Mouse (Mus musculus): ENCODE measurements around the gene Tmem258. TPM values are rescaled to one million over a fixed set of nuclear protein-coding genes. Genes with fewer than 3 reads are reported as not detected.
"Not testable (repeated sequence)": the region's sequence is repeated elsewhere in the genome, so short reads cannot be mapped to it uniquely, and the experiment has no call there.

Tmem258 gene
- total RNA-seq (2012; rRNA removed) = 440 and 455 TPM in 2 replicates

GRCm38 (mm10) chr19:10203848-10204615, at the start of gene Tmem258, which contains the start of gene Fen1:
Gene Tmem258 (plus strand): TSS chr19:10204014.
Gene Fen1 (minus strand): TSS chr19:10204169.
- peak within 1 kb of the TSS; percentile 70 to 95 for H3K4me3 ChIP-seq (ENCODE audit: insufficient read depth in 1 of 2, low read depth in 1 of 2, low read length in 2 of 2, poor library complexity in 1 of 2, severe bottlenecking in 1 of 2)
- H3K9ac ChIP-seq (ENCODE audit: insufficient read depth, low read depth, low read length, poor library complexity, severe bottlenecking) = peak within 1 kb of the TSS; percentile 99
- no peaks in the 10 kb centered on the region for H3K9me3 ChIP-seq (ENCODE audit: control insufficient read depth, insufficient read depth, low read depth, low read length)
- H3K27ac ChIP-seq (ENCODE audit: insufficient read depth, low read depth, low read length, poor library complexity, severe bottlenecking) = peak within 1 kb of the TSS; percentile 89
- H3K36me3 ChIP-seq (ENCODE audit: control insufficient read depth, insufficient read depth, low read length, poor library complexity, severe bottlenecking) = peaks cover 43% of the 10 kb centered on the region
- in situ Hi-C loops (cut with MboI; ENCODE audit: low sequenced_read_pairs in 2 of 2, unreplicated experiment in 2 of 2) = no loop called here
- TF ChIP-seq HCFC1 (IDR thresholded peaks at IDR 0.05; ENCODE audit: borderline replicate concordance, insufficient read depth, low read length) = peak; percentile 96
- TF ChIP-seq CHD2 (IDR thresholded peaks at IDR 0.05; ENCODE audit: low read depth, low read length) = no peak
- no peaks in the 10 kb centered on the region; a peak in 2 of 4 replicates for H3K4me1 ChIP-seq (ENCODE audit: control insufficient read depth in 2 of 2, insufficient read depth in 2 of 2, low read length in 2 of 2, poor library complexity in 1 of 2)
- DNase-seq (ENCODE audit: low read depth, low spot score) = peak; percentile 75

DNA sequence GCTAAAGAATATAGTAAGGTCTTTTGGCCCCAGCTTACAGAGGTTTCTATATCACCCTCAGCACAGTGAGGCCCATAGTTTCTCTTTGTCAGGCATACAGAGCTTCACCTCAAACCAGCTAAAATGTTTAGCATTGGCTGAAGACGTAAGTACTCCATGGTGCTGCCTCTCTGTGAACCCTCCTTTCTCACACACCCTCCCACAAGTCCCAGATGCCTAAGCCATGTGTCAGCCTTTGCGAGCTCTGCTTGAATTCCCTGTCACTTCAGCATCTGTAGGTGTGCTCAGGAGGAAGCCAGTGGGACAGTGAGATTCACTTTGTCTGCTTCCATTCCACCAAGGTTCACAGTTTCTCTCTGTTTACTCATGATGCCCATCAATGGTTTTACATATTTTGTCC, 46.1 kb upstream of the Tmem258 start:
- Histone ChIP-seq H3K4me3 (ENCODE audit: insufficient read depth in 1 of 2, low read depth in 1 of 2, low read length in 2 of 2, poor library complexity in 1 of 2, severe bottlenecking in 1 of 2) (no peak overlapping the region), H3K9ac (ENCODE audit: insufficient read depth, low read depth, low read length, poor library complexity, severe bottlenecking) (no peak overlapping the region), H3K36me3 (ENCODE audit: control insufficient read depth, insufficient read depth, low read length, poor library complexity, severe bottlenecking) (no peaks in the 10 kb centered on the region), H3K9me3 (ENCODE audit: control insufficient read depth, insufficient read depth, low read depth, low read length) (no peaks in the 10 kb centered on the region), H3K27ac (ENCODE audit: insufficient read depth, low read depth, low read length, poor library complexity, severe bottlenecking) (no peak overlapping the region), H3K4me1 (ENCODE audit: control insufficient read depth in 2 of 2, insufficient read depth in 2 of 2, low read length in 2 of 2, poor library complexity in 1 of 2) (no peaks in the 10 kb centered on the region)
- in situ Hi-C loops (cut with MboI; ENCODE audit: low sequenced_read_pairs in 2 of 2, unreplicated experiment in 2 of 2) = no loop called here
- TF ChIP-seq ZNF384 (IDR thresholded peaks at IDR 0.05; ENCODE audit: low read depth, low read length) (no peak), MAFK (IDR thresholded peaks at IDR 0.05; ENCODE audit: insufficient read depth, low read depth, low read length) (no peak), ZC3H11A (IDR thresholded peaks at IDR 0.05; ENCODE audit: borderline replicate concordance, low read depth, low read length) (no peak)
- no peak for DNase-seq (ENCODE audit: low read depth, low spot score)

DNA sequence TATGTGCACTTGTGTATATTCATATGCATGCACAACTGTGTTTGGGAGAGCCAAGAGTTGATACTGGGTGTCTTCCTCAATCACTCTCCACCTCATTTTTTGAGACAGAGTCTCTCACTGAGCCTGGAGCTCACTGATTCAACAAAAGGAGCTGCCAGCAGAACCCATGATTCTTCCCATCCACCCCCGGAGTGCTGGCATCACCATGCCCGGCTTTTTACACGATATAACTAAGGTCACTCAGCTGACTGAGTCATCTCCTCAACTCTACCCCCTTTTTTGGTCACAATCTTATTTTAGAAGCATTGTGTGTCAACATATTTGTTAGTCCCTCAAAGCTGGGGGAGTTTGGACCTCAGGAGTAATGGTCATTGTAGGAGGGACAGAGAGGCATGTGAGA, 39.9 kb upstream of the Tmem258 start:
- Histone ChIP-seq H3K9ac (ENCODE audit: insufficient read depth, low read depth, low read length, poor library complexity, severe bottlenecking) (no peak overlapping the region), H3K4me1 (ENCODE audit: control insufficient read depth in 2 of 2, insufficient read depth in 2 of 2, low read length in 2 of 2, poor library complexity in 1 of 2) (peaks cover 0 to 2% of the 10 kb centered on the region in 2 experiments; a peak in 1 of 4 replicates), H3K36me3 (ENCODE audit: control insufficient read depth, insufficient read depth, low read length, poor library complexity, severe bottlenecking) (no peaks in the 10 kb centered on the region), H3K4me3 (ENCODE audit: insufficient read depth in 1 of 2, low read depth in 1 of 2, low read length in 2 of 2, poor library complexity in 1 of 2, severe bottlenecking in 1 of 2) (no peak overlapping the region), H3K9me3 (ENCODE audit: control insufficient read depth, insufficient read depth, low read depth, low read length) (no peaks in the 10 kb centered on the region), H3K27ac (ENCODE audit: insufficient read depth, low read depth, low read length, poor library complexity, severe bottlenecking) (no peak overlapping the region)
- TF ChIP-seq ZNF384 (IDR thresholded peaks at IDR 0.05; ENCODE audit: low read depth, low read length) (no peak), MAFK (IDR thresholded peaks at IDR 0.05; ENCODE audit: insufficient read depth, low read depth, low read length) (no peak), HCFC1 (IDR thresholded peaks at IDR 0.05; ENCODE audit: borderline replicate concordance, insufficient read depth, low read length) (no peak), CHD2 (IDR thresholded peaks at IDR 0.05; ENCODE audit: low read depth, low read length) (no peak), ZC3H11A (IDR thresholded peaks at IDR 0.05; ENCODE audit: borderline replicate concordance, low read depth, low read length) (no peak)
- in situ Hi-C loops (cut with MboI; ENCODE audit: low sequenced_read_pairs in 2 of 2, unreplicated experiment in 2 of 2) = no loop called here
- no peak for DNase-seq (ENCODE audit: low read depth, low spot score)

DNA sequence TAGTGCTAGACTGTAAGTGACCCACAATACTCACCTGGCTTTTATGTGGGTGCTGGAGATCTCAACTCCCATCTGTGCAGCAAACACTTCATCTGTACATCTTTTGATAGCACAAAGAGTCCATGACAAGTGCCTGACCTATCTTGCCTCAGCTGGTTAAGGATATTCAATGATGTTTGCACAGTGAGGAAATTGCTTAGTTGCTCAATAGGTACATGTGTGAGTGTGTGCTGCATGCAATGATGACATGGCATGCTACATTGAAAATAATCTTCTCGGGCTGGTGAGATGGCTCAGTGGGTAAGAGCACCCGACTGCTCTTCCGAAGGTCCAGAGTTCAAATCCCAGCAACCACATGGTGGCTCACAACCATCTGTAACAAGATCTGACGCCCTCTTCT, 37.9 kb upstream of the Tmem258 start:
- H3K4me3 ChIP-seq (ENCODE audit: insufficient read depth in 1 of 2, low read depth in 1 of 2, low read length in 2 of 2, poor library complexity in 1 of 2, severe bottlenecking in 1 of 2); H3K9me3 ChIP-seq (ENCODE audit: control insufficient read depth, insufficient read depth, low read depth, low read length); in situ Hi-C loops (cut with MboI; ENCODE audit: low sequenced_read_pairs in 2 of 2, unreplicated experiment in 2 of 2); H3K9ac ChIP-seq (ENCODE audit: insufficient read depth, low read depth, low read length, poor library complexity, severe bottlenecking); H3K36me3 ChIP-seq (ENCODE audit: control insufficient read depth, insufficient read depth, low read length, poor library complexity, severe bottlenecking); DNase-seq (ENCODE audit: low read depth, low spot score); H3K4me1 ChIP-seq (ENCODE audit: control insufficient read depth in 2 of 2, insufficient read depth in 2 of 2, low read length in 2 of 2, poor library complexity in 1 of 2); H3K27ac ChIP-seq (ENCODE audit: insufficient read depth, low read depth, low read length, poor library complexity, severe bottlenecking): not testable (repeated sequence)

DNA sequence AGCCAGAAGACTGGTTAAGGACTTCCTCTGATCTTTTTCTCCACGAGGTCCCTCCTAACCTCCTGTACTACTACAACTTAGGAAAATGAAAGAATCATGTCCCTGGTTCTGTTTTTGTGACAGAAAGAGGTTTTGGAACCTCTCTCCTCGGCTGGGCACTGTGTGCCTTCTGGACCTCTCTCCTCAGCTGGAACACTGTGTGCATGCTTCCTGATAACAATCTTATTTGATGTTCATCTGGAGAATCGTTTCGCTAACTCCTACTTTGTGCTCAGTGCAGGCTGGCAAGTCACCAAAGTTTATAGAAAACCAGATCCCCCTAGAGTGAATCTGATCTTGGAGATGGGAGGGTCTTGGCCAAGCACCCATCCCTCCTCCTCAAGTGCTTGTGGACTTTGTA, 36.7 kb upstream of the Tmem258 start:
- Histone ChIP-seq H3K4me3 (ENCODE audit: insufficient read depth in 1 of 2, low read depth in 1 of 2, low read length in 2 of 2, poor library complexity in 1 of 2, severe bottlenecking in 1 of 2) (no peak overlapping the region), H3K27ac (ENCODE audit: insufficient read depth, low read depth, low read length, poor library complexity, severe bottlenecking) (no peak overlapping the region), H3K9ac (ENCODE audit: insufficient read depth, low read depth, low read length, poor library complexity, severe bottlenecking) (no peak overlapping the region), H3K4me1 (ENCODE audit: control insufficient read depth in 2 of 2, insufficient read depth in 2 of 2, low read length in 2 of 2, poor library complexity in 1 of 2) (peaks cover 2 to 7% of the 10 kb centered on the region in 2 experiments; a peak in 3 of 4 replicates), H3K9me3 (ENCODE audit: control insufficient read depth, insufficient read depth, low read depth, low read length) (no peaks in the 10 kb centered on the region), H3K36me3 (ENCODE audit: control insufficient read depth, insufficient read depth, low read length, poor library complexity, severe bottlenecking) (no peaks in the 10 kb centered on the region)
- DNase-seq (ENCODE audit: low read depth, low spot score) = no peak
- TF ChIP-seq CHD2 (IDR thresholded peaks at IDR 0.05; ENCODE audit: low read depth, low read length) (no peak), ZC3H11A (IDR thresholded peaks at IDR 0.05; ENCODE audit: borderline replicate concordance, low read depth, low read length) (no peak), MAFK (IDR thresholded peaks at IDR 0.05; ENCODE audit: insufficient read depth, low read depth, low read length) (no peak), ZNF384 (IDR thresholded peaks at IDR 0.05; ENCODE audit: low read depth, low read length) (no peak), HCFC1 (IDR thresholded peaks at IDR 0.05; ENCODE audit: borderline replicate concordance, insufficient read depth, low read length) (no peak)
- in situ Hi-C loops (cut with MboI; ENCODE audit: low sequenced_read_pairs in 2 of 2, unreplicated experiment in 2 of 2) = no loop called here

All from ES-E14 (cell line).